Mouse (Mus musculus) cerebellum, postnatal 25 days (tissue): ENCODE measurements around the gene Slc35g3.
"Not testable (repeated sequence)": the region's sequence is repeated elsewhere in the genome, so short reads cannot be mapped to it uniquely, and the experiment has no call there.

Experiments
- DNase-seq, 2 experiments: peaks; one replicate each; pipeline ENCODE4 v3.0.0; 2021; ENCODE audit warnings: mixed read lengths in 2 of 2

The Slc35g3 gene

GRCm38 (mm10) chr11:69754233-69754632 lies 7.5 kb downstream of the Slc35g3 start:
- DNase-seq, result no peak

DNA sequence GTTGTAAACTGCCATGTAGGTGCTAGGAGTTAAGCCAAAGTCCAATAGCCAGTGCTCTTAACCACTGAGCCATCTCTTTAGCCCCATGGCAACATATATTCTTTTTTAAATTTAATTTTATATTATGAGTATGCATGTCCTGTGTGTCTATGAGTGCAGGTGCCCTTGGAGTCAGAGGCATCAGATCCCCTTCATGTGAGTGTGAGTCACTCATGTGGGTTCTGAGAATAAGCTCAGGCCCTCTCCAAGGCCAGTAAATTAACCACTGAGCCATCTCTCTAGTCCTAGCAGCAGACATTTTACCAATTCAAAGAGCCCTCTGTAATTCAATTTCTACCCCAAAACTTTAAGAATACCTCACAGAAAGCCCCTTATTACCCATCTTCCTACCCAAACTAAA lies 9.1 kb downstream of the Slc35g3 start:
- no peak for DNase-seq

- no peak for DNase-seq
Observed at GRCm38 (mm10) chr11:69751635-69752034, 10.1 kb downstream of the Slc35g3 start.

DNA sequence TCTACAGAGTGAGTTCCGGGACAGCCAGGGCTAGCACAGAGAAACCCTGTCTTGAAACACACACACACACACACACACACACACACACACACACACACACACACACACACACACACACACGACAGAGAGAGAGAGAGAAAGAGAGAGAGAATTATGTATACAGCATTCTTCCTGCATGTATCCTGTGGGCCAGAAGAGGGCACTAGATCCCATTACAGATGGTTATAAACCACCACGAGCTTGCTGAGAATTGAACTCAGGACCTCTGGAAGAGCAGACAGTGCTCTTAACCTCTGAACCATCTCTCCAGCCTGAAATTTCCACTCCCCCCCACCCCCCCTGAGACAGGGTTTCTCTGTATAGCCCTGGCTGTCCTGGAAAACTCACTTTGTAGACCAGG lies 30.4 kb downstream of the Slc35g3 start:
- DNase-seq, result not testable (repeated sequence)

GRCm38 (mm10) chr11:69729063-69729462 lies 32.7 kb downstream of the Slc35g3 start:
- DNase-seq, result peak; percentile 51 to 75

GRCm38 (mm10) chr11:69725951-69726350 lies 35.8 kb downstream of the Slc35g3 start:
- DNase-seq, result no peak

DNA sequence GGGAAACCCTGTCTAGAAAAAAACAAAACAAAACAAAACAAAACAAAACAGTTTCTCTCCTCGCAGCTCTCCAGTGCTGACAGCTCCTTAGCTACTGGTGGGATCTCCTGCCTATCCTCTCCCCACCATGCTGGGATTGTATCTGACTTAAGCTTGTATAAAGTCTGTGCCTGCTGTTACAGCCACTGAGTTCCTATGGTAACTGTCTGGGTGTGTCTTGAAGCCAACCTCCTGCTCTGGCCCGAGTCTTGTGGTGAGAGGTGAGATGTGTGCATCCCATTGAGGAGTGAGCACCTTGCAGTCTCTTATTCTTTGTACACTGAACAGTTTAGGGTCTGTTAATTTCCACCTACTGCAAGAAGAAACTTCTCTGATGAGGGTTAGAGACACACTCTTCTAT lies 38.7 kb downstream of the Slc35g3 start:
- DNase-seq, result no peak

- no peak for DNase-seq
Observed at GRCm38 (mm10) chr11:69720852-69721251, 40.9 kb downstream of the Slc35g3 start.

- DNase-seq, result no peak
Observed at GRCm38 (mm10) chr11:69719423-69719822, 42.3 kb downstream of the Slc35g3 start.

DNA sequence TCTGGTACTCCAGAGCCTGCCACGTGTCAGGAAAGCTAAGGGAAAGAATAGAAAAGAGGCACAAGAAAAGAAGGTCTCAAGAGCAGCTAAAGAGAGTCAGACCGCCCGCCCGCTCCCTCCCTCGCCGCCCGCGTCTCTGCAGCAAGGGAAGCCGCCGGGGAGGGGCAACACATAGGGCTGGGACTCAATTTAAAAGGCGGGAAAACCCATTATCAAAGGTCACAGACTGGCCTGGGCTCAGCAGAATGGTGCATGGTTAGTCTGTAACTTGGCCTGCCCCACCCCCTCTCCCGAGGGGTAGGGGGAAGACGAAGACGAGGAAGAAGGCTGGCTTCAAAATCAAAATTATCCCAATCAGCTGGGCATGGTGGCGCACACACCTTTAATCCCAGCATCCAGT lies 43.1 kb downstream of the Slc35g3 start:
- no peak for DNase-seq

DNA sequence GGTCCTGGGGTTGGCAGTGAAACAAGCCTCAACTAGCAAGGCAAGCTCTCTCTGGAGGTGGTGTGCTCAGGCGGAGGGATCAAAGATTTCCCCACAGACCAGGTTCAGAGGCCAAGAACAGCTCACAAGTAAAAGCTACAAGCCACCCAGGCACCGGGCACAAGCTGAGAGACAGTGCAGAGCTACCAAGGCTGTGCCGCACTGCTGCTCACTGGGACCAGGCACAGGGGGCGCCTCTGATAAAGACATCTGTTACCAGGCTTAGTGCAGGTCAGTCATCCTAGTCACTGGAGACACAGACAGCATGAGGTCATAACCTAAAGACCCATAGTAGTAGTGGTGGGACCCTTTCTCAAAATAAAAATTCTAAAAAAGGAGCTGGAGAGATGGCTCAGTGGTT lies 44.8 kb downstream of the Slc35g3 start:
- DNase-seq, result no peak

GRCm38 (mm10) chr11:69715929-69716328 lies 45.8 kb downstream of the Slc35g3 start:
- no peak for DNase-seq

GRCm38 (mm10) chr11:69715482-69715881 lies 46.3 kb downstream of the Slc35g3 start:
- DNase-seq, result peak; percentile 30 to 57

GRCm38 (mm10) chr11:69714636-69715329 lies 47.0 kb downstream of the Slc35g3 start:
- no peak for DNase-seq

- DNase-seq, result no peak
Observed at GRCm38 (mm10) chr11:69712954-69713672, 48.7 kb downstream of the Slc35g3 start.

DNA sequence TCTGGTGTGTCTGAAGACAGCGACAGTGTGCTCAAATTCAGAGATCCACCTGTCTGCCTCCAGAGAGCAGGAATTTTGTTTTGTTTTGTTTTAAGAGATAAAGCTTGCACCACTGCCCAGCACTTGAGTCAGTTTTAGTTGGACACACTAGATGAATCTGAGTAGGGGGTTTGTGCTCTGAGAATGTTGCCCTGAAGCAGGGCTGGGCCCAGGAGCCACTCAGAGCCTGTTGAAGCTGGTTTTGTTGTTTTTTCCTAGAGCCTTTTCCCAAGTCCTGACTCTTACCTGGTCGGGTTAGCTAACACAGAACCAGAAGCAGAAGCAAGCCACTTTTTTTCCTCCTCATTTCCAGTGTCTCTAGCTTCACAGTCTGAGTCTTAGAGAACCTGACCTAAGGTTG lies 50.7 kb downstream of the Slc35g3 start:
- DNase-seq, result no peak

DNA sequence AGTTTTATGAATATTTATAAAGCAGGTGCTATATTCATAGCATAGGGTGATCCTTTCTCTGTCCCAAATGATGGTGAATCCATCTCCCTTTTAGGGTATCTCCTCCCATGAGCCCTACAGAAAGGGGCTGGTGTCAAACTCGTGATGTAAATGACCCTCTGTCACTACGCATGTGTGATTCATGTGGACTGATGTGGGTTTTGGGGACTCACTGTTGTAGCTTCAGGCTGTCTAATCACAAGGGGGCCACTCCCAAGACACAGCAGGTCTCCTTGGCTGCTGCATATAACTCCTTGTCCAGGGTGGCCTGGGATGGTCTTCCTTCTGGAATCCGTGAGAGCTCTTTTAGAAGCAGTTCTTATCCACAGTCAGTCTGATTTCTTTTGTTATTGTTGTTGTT lies 51.3 kb downstream of the Slc35g3 start:
- DNase-seq, result no peak
